Mouse (Mus musculus) R1 (cell line): Measurements from ENCODE around the gene G530012D18Rik.
"Not testable (repeated sequence)": the region's sequence is repeated elsewhere in the genome, so short reads cannot be mapped to it uniquely, and the experiment has no call there.

Experiments used
- DNase-seq: peaks from one replicate; pipeline ENCODE4 v3.0.0-alpha.2; 2018; ENCODE audit warnings: low read depth, low spot score

The G530012D18Rik gene

DNA sequence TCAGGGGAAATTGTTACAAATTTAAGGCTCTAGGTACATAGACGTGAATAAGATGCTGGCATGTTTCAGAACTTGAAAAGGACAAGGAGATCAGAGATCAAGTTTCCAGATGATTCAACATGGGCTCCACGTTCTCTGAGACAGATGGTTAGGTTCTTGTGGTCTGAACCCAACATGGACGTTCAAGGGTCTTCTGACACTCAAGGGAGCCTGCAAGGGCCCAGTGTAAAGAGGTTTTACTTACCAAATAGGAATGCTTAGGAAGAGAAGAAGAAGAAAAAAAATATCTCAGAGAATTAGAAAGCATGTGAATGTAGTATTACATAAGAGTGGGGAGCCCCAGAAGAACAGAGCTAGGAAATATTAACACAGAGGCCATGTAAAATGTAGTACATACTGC is 40.3 kb downstream of the G530012D18Rik start:
- not testable (repeated sequence) for DNase-seq

DNA sequence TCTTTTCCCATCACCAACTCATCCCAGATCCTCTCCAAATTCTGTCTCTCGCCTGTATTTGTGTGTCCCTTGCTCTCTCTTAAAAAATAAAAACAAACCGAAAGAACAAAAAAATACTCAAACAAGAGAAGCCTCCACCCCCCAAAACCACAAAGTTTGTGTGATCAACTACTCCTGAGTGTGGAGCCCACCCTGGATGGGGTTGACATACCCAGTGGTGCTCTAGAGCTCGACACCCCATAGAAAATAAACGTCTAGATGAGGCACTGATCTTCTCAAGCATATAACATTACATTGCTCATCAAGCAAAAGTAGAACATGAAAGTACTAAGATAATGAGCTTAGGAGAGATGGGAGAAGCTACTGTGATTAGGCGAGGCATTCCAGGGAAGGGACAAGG is 41.7 kb downstream of the G530012D18Rik start:
- not testable (repeated sequence) for DNase-seq

DNA sequence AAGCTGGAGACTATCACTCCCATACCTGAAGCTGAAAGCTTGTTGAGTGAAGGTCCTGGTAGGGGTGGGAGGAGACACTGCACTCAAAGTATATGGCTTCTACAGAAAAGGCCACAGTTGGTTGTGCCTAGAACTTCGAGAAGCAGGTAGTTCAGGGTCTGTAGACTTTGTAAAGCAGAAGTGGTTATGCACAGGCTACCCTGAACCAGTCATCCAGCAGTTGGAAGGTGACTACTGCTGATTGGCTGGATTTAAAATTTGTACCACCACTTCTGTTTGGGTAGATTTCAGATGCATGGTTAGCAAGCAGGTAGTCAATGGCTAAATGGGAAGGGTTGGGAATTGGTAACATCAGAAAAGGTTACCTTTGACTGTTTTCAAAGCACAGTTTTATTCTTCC is 43.2 kb downstream of the G530012D18Rik start:
- not testable (repeated sequence) for DNase-seq
